Mouse (Mus musculus) mesoderm, embryonic 11.5 days (tissue): ENCODE results near the gene Gm42742.
A peak's percentile ranks its signal among the peaks of the same experiment; 100 is the strongest.

ENCODE experiments used
- DNase-seq: peaks from one replicate; pipeline ENCODE4 v3.0.0-alpha.2; 2012; ENCODE audit warnings: low read depth, low spot score

Gene Gm42742

DNA sequence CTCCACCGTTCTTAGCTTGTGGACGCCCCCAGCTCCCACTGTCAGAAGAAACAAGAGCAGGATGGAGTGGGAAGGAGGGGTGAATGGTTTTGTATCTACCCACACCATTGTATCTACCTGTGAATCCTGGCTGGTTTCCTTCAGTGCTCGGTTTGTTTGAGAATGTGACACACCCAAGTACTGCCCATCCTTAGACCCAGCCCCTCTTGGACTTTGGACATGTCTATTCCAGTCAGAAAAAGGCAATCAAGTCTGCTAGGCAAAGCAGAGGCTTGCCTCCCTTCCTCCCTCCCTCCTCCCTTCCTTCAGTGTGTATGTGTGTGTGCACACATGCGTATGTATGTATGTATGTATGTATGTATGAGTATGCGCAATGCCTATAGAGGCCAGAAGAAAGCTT is 17.3 kb downstream of the Gm42742 start:
- no peak for DNase-seq

GRCm38 (mm10) chr7:126999568-126999967 is 21.3 kb downstream of the Gm42742 start:
- no peak for DNase-seq

- DNase-seq, result no peak
Observed at GRCm38 (mm10) chr7:126996449-126996848, 24.4 kb downstream of the Gm42742 start.

GRCm38 (mm10) chr7:126988816-126989215 is 32.1 kb downstream of the Gm42742 start:
- DNase-seq, result no peak

DNA sequence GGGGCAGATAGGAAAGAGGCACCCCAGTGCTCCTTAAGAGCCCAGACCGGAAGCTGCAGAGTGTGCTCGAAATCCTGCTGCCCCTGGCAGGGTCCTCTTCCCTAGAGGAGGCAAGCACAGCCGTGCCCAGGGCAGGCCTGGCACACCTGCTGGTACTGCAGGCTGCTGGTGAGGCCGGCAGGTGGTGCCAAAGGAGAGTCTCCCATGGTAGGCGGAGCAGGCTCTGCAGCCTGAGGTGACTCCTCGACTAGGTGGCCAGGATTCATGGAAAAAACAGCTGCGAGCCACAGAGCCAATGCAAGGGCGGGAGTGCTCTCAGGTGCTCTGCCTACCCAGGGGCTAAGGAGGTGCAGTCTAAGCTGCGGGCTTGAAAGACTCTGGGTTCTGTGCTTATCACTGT is 34.6 kb downstream of the Gm42742 start:
- no peak for DNase-seq

DNA sequence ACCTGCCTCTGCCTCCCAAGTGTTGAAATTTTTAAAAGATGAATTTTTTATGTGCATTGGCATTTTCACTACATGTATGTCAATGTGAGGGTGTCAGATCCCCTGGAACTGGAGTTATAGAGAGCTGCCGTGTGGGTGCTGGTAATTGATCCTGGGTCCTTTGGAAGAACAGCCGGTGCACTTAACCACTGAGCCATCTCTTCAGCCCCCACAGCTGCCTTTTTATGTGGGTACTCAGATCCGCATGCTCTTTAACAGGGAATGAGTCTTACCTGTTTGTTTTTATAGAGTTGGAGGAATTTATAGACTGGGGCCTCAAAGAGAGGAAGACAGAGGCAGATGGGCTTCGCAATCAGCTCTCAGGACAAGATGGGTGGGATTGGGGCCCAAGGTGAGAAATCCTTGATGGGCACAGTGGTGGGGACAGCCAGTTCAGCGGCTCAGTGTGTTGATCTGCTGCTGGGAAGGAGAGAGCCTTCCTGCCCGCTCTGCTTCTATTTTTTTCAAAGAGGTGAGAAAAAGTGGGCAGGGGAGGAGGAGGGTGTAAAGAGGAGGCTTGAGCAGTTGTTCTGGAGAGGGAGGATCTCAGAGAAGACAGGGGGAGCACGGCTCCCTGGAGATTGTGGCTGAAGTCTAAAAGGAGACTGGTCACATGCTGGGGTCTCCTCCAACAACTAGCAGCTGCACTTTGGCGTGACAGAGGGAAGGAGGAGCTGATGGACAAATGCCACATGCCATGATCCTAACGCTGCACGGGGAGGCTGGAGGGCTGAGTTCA is 36.0 kb downstream of the Gm42742 start:
- DNase-seq, result no peak

DNA sequence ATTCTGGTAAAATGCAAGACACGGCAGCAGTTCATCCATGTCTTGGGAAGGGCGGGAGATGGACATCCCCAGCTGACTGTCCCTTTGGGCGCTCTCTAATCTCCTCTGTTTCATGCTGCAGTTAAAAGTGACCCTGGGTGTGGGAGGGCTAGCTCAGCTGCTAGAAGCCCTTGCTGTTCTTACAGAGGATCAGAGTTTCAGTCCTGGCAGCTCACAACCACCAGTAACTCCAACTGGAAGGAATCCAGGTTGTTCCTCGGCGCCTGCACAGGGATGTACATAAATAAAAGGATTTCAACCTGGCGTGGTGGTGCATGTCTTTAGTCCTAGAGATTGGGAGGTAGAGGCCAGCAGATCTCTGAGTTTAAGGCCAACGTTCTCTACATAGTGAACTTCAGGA is 37.8 kb downstream of the Gm42742 start:
- no peak for DNase-seq

GRCm38 (mm10) chr7:126982054-126982453 is 38.8 kb downstream of the Gm42742 start:
- DNase-seq, result no peak

GRCm38 (mm10) chr7:126981601-126982000 is 39.3 kb downstream of the Gm42742 start:
- no peak for DNase-seq

DNA sequence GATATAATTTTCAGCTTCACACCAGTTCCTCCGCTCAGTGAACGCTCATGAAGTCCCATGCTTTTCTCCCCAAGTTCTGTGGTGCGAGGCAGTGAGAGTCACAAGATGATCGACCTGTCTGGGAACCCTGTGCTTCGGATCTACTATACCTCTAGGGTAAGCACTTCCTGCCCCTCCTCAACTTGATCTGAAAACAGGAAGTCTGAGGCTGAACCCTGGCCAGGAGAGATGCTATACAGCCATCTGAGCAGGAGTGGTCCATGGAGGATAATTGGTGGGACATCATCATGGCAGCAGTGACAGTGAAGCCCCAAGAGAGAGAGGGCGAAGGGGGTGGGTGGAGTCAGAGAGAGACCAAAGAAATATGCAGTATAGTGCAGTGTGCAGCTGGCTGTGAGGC is 42.1 kb downstream of the Gm42742 start:
- no peak for DNase-seq

DNA sequence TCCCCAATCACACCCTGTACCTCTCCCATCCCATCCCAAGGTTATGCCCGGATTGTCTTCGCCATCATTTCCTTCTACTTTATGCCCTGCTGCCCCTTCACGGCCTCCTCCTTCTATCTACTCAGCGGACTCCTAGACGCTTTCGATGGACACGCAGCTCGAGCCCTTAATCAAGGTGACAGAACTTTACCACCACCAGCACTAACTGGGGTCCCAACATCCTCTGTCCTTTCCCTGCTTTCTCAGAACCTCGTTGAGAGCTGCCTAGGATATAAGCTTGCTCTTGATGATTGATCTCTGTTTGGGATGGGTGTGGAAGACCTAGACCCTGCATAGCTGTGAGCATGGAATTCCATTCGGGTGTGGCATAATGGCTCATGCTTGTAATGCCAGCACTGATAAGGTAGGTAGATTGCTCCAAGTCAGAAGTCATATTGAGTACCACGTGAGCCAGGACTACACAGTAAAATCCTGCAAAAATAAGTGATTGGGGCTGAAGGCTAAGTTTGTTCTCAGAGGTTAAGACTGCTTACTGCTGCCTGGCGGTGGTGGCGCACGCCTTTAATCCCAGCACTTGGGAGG is 43.9 kb downstream of the Gm42742 start:
- DNase-seq, result no peak

DNA sequence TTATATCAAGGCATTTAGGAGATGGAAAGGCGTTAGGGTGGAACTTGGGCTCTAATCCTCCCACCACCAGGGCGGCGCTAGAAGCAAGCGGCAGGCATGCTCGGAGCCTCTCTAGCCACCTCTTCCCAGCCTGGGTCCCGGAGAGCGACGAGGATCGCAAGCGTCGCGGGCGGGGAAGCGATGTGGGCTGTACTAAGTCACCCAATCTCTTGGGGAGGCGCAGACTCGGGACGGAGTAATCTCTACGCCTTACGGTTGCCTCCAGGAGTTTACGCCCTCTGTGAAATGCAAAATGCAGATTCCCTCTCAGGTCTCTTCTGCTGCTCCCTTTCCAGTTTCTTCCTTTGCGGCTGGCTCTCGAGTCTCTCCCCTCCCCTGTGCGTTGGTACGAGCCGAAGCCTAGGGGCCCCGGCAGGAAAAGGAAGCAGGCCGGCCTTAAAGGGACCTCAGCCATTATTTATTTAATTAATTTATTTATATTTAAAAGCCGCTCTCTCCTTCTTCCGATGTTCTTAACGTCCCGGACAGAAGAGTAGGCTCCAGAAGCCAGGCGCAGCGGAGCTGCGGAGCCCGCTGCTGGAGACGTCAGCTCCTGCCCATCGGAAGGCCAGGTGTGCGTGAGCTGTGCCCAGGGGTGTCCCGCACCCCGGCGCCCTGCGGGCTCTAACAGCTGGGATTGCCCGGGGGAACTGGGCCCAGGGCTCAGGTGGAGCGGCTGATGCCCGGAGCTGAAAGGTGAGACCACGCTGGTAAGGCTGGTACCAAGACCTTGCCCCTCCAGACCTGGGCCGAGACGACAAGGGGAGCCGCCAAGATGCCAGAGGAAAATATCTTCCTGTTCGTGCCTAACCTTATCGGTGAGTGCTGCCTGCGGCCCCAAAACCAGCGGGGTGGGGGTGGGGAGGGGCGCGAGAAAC is 44.7 kb downstream of the Gm42742 start, which contains the start of gene Cdiptos:
TSS of gene Cdiptos (minus strand) at position 149 of the 917 bp plus-strand sequence.
- DNase-seq, result peak; percentile 96

DNA sequence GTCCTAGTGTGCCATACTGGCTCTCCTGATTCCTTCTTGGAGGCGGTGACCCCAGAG is 45.2 kb downstream of the Gm42742 start, which contains the start of gene Cdipt:
TSS of gene Cdipt (plus strand) at position 22 of the 57 bp plus-strand sequence.
- DNase-seq, result no peak

DNA sequence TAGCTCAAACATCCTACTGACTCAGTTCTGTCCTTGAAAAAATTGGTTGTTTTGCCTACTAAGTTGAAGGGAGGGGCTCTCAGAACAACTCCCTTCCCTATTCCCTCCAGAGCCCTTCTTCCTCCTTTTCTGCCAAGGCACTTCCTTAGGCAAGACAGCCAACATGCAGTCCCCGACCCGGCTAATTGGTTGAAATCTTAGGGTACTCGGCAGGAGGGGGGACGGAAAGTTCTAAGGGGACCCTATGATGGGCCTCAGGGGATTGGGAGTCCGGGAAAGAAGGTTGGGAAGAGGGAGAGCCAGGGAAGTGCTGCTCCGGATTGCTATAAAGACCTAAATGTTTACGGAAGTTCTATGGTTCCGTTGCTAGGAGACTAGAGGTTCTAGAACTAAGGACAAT is 45.4 kb downstream of the Gm42742 start:
- no peak for DNase-seq

GRCm38 (mm10) chr7:126967361-126967760 is 53.5 kb downstream of the Gm42742 start:
- no peak for DNase-seq

DNA sequence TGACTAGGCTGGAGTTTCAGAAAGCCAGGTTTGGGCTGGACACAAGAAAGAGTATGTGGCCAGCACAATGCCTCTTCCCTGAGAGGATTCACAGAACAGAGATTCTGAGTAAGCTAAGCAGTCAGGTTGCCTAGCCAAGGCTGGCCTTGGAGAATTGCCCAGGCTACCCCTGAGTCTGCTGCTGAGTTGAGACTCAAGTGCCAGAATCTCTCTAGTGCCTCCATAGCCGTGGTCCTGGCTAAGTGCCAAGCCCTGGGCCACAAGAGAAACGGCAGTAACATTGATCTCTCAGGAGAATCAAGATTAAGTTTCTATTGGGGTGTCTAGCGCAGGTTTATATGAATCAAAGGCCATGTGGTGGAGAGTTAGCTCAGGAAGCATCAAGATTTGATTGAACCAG is 55.3 kb downstream of the Gm42742 start:
- DNase-seq, result no peak
